Mouse (Mus musculus): ENCODE data around the gene Eif4e3.

DNA sequence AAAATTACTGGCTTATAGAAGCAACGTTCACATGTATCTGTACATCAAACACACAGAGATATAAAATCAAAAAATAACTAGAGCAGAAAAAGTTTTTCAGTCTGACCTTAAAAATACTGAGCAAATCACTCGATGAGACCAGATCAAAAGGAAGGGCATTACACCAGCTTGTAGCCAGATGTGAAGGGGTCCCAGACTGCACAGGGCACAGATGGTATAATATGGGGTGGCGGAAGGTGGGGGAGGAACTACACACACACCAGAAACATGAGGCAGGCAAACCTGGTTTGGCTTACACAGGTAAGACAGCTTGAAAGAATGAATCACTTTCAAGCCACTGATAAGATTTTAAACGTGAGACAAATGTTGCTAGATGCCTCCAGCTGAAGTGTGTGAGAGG is 45.4 kb downstream of the Eif4e3 start:
- no peak for TF ChIP-seq GATA1 (IDR thresholded peaks at IDR 0.05; ENCODE audit: borderline replicate concordance, low read length)
- TF ChIP-seq FLI1 (IDR thresholded peaks at IDR 0.05; ENCODE audit: low read length): no peak

Measured in megakaryocyte, embryonic 14.5 days (primary cell).